Mouse (Mus musculus) brain, adult 10 weeks (tissue): ENCODE data around the gene F9. TPM values are rescaled to one million over a fixed set of nuclear protein-coding genes. Genes with fewer than 3 reads are reported as not detected.

Source experiments
- polyA plus RNA-seq: library from polyadenylated mRNA; stranded (reverse); fragments of 350-450 nt; fragmentation: Illumina TruSeq; extraction: RNeasy Lipid Tissue Mini Kit (QIAGEN cat#74804); gene quantifications from one replicate; pipeline ENCODE4 v1.2.3, GENCODE M21; 2015; ENCODE audit warnings: low read depth, low replicate concordance

The F9 gene
- polyA plus RNA-seq = 0.48 TPM

GRCm38 (mm10) chrX:59999221-60000083, at the start of gene F9:
Gene F9, plus strand, starts transcription at chrX:59999464.

Other genes starting within 250 kb of the F9 start
- gene Mcf2, start 179.6 kb downstream of the F9 start, polyA plus RNA-seq = 8.2 TPM